Mouse (Mus musculus) left cerebral cortex, adult 2 months (tissue): ENCODE measurements around the gene Egfem1. TPM values are rescaled to one million over a fixed set of nuclear protein-coding genes. Genes with fewer than 3 reads are reported as not detected.

ENCODE experiments used
- DNase-seq, 2 experiments: peaks; one replicate each; pipeline ENCODE4 v3.0.0; 2021 to 2022; ENCODE audit warnings: low spot score in 2 of 2, mixed read lengths in 1 of 2; ENCODE audit errors: extremely low spot score in 1 of 2
- H3K27ac ChIP-seq: fragments of 200-600 bp; 2 replicates; pipeline ENCODE4 v1.8.1; 2022
- H3K4me3 ChIP-seq: fragments of 200-600 bp; 2 replicates; pipeline ENCODE4 v1.8.1; 2022
- CTCF ChIP-seq: fragments of 200-600 bp; IDR thresholded peaks from 2 replicates; pipeline ENCODE4 v1.8.1; 2022; ENCODE audit warnings: antibody characterized with exemption, mild to moderate bottlenecking, moderate library complexity
- intact Hi-C: fragments of 180-260 bp; cut with DNase I; formaldehyde crosslinking; loops from one replicate; pipeline ENCODE4 v1.15.1; 2025
- microRNA-seq, 2 experiments: library from miRNA; unstranded; fragments of <30 nt; microRNA quantifications; one replicate each; pipeline ENCODE4 v1.2.0; 2021
- total RNA-seq, 2 experiments: library from RNA; stranded (reverse); gene quantifications; 2 replicates each; pipeline ENCODE4 v1.2.3; 2021

The Egfem1 gene
- total RNA-seq, 2 experiments from 2014 or later, result 16.9 to 21.8 TPM

- no peak overlapping the region for H3K4me3 ChIP-seq
- no peak for TF ChIP-seq CTCF
- no peak overlapping the region for H3K27ac ChIP-seq
- intact Hi-C loops, result no loop called here
- DNase-seq, result no peak
Observed at GRCm38 (mm10) chr3:29689367-29690285, 607.8 kb downstream of the Egfem1 start.

- no peak for TF ChIP-seq CTCF
- H3K27ac ChIP-seq, result no peak overlapping the region
- intact Hi-C loops, result no loop called here
- DNase-seq, result no peak
- H3K4me3 ChIP-seq, result no peak overlapping the region
Observed at GRCm38 (mm10) chr3:29701126-29701525, 619.3 kb downstream of the Egfem1 start.

- no peak for TF ChIP-seq CTCF
- Histone ChIP-seq H3K4me3 (no peak overlapping the region), H3K27ac (no peak overlapping the region)
- no peak for DNase-seq
- intact Hi-C loops, result no loop called here
Observed at GRCm38 (mm10) chr3:29706816-29707215, 625.0 kb downstream of the Egfem1 start.

GRCm38 (mm10) chr3:29707467-29707866 lies 625.6 kb downstream of the Egfem1 start:
- H3K27ac ChIP-seq, result no peak overlapping the region
- intact Hi-C loops, result no loop called here
- no peak for TF ChIP-seq CTCF
- DNase-seq, result no peak
- no peak overlapping the region for H3K4me3 ChIP-seq

- intact Hi-C loops, result no loop called here
- Histone ChIP-seq H3K4me3 (no peak overlapping the region), H3K27ac (no peak overlapping the region)
- DNase-seq, result no peak
- peak; percentile 71 for TF ChIP-seq CTCF
Observed at GRCm38 (mm10) chr3:29726376-29726967, 644.6 kb downstream of the Egfem1 start.

GRCm38 (mm10) chr3:29730062-29730760 lies 648.4 kb downstream of the Egfem1 start:
- H3K27ac ChIP-seq, result no peak overlapping the region
- intact Hi-C loops, result loop anchor here (1.0 to 5.0 kb wide), 2 partner anchors 693 to 832 kb away; no protein-coding TSS in a partner anchor
- DNase-seq, result peak; percentile 31 to 33
- TF ChIP-seq CTCF, result peak; percentile 64
- no peak overlapping the region for H3K4me3 ChIP-seq

GRCm38 (mm10) chr3:29731509-29731908 lies 649.7 kb downstream of the Egfem1 start:
- no peak for DNase-seq
- Histone ChIP-seq H3K4me3 (no peak overlapping the region), H3K27ac (no peak overlapping the region)
- TF ChIP-seq CTCF, result no peak
- intact Hi-C loops, result loop anchor here (5.0 kb wide), 1 partner anchor 831 kb away; no protein-coding TSS in a partner anchor

GRCm38 (mm10) chr3:29732626-29733025 lies 650.8 kb downstream of the Egfem1 start:
- no peak for TF ChIP-seq CTCF
- no peak overlapping the region for H3K4me3 ChIP-seq
- no peak for DNase-seq
- intact Hi-C loops, result loop anchor here (5.0 kb wide), 1 partner anchor 830 kb away; no protein-coding TSS in a partner anchor
- H3K27ac ChIP-seq, result no peak overlapping the region

GRCm38 (mm10) chr3:29734251-29734650 lies 652.4 kb downstream of the Egfem1 start:
- DNase-seq, result no peak
- TF ChIP-seq CTCF, result no peak
- Histone ChIP-seq H3K27ac (no peak overlapping the region), H3K4me3 (no peak overlapping the region)
- intact Hi-C loops, result loop anchor here (5.0 kb wide), 1 partner anchor 828 kb away; no protein-coding TSS in a partner anchor

- intact Hi-C loops, result no loop called here
- H3K4me3 ChIP-seq, result no peak overlapping the region
- H3K27ac ChIP-seq, result no peak overlapping the region
- peak; percentile 67 for TF ChIP-seq CTCF
- DNase-seq, result no peak
Observed at GRCm38 (mm10) chr3:29739292-29739691, 657.5 kb downstream of the Egfem1 start.

Small RNAs within 50 kb of the gene (microRNA-seq; reads per million reads assigned to microRNA genes)
- gene Mir21b (0 reads per million in 2 experiments), gene Mir551b (25.8 to 28.9 reads per million in 2 experiments)

Other genes starting within 250 kb of the Egfem1 start
- not detected for gene Gm1527, start 189.4 kb upstream of the Egfem1 start, total RNA-seq